Mouse (Mus musculus) stomach, postnatal 0 days (tissue): Measurements from ENCODE around the gene Igtp.

Experiments used
- CTCF ChIP-seq: IDR thresholded peaks from 2 replicates; pipeline ENCODE4 v1.5.1; 2016; ENCODE audit warnings: antibody characterized with exemption, low read depth, mild to moderate bottlenecking, moderate library complexity
- EP300 ChIP-seq: optimal IDR thresholded peaks from 2 replicates; pipeline ENCODE3; 2016; ENCODE audit warnings: antibody characterized with exemption

- no peak for TF ChIP-seq CTCF
- TF ChIP-seq EP300, result no peak
Measured at GRCm38 (mm10) chr11:58211062-58211681, 11.8 kb downstream of the Igtp start.
